Mouse (Mus musculus) myocyte (in vitro differentiated cells): ENCODE data around the gene Tmigd3.

Experiments
- CEBPB ChIP-seq: IDR thresholded peaks from 2 replicates; pipeline ENCODE4 v1.6.1; 2011; ENCODE audit warnings: mild to moderate bottlenecking, moderate library complexity; ENCODE audit not compliant: poor library complexity, insufficient read depth, severe bottlenecking
- E2F4 ChIP-seq: IDR thresholded peaks from one replicate; pipeline ENCODE4 v1.6.1; 2011; ENCODE audit warnings: mild to moderate bottlenecking, control low read depth, moderate library complexity; ENCODE audit not compliant: insufficient read depth
- MAX ChIP-seq: IDR thresholded peaks from one replicate; pipeline ENCODE4 v1.6.1; 2011; ENCODE audit warnings: low read depth, mild to moderate bottlenecking, control low read depth
- POLR2A ChIP-seq: IDR thresholded peaks from one replicate; pipeline ENCODE4 v1.6.1; 2011; ENCODE audit warnings: low read depth, mild to moderate bottlenecking, control low read depth, moderate library complexity; ENCODE audit not compliant: insufficient read length
- POLR2AphosphoS2 ChIP-seq: IDR thresholded peaks from one replicate; pipeline ENCODE4 v1.6.1; 2011; ENCODE audit warnings: low read depth, control low read depth; ENCODE audit not compliant: insufficient read length
- REST ChIP-seq: IDR thresholded peaks from one replicate; pipeline ENCODE4 v1.6.1; 2011; ENCODE audit warnings: mild to moderate bottlenecking, control low read depth, moderate library complexity; ENCODE audit not compliant: insufficient read depth, insufficient read length
- TCF12 ChIP-seq: IDR thresholded peaks from one replicate; pipeline ENCODE4 v1.6.1; 2011; ENCODE audit warnings: mild to moderate bottlenecking, control low read depth; ENCODE audit not compliant: poor library complexity, insufficient read depth, severe bottlenecking
- USF1 ChIP-seq: IDR thresholded peaks from one replicate; pipeline ENCODE4 v1.6.1; 2011; ENCODE audit warnings: low read depth, mild to moderate bottlenecking, control low read depth, moderate library complexity

GRCm38 (mm10) chr3:105957235-105957634, 86.5 kb downstream of the Tmigd3 start:
- TF ChIP-seq TCF12: no peak
- TF ChIP-seq POLR2A: no peak
- no peak for TF ChIP-seq USF1
- TF ChIP-seq MAX: no peak
- TF ChIP-seq REST: no peak
- TF ChIP-seq CEBPB: no peak
- no peak for TF ChIP-seq E2F4
- no peak for TF ChIP-seq POLR2AphosphoS2
